Mouse (Mus musculus) bone marrow, adult 2 months (tissue): ENCODE data around the gene Setd5. TPM values are rescaled to one million over a fixed set of nuclear protein-coding genes. Genes with fewer than 3 reads are reported as not detected.

Experiments
- H3K27ac ChIP-seq: fragments of 200-500 bp; 2 replicates; pipeline ENCODE4 v1.5.1; 2012; ENCODE audit warnings: low read depth, mild to moderate bottlenecking, control low read depth, inconsistent platforms, low read length; ENCODE audit not compliant: control insufficient read depth, poor library complexity, insufficient read depth
- H3K4me1 ChIP-seq: fragments of 200-500 bp; 2 replicates; pipeline ENCODE4 v1.6.1; 2011; ENCODE audit warnings: low read length; ENCODE audit not compliant: control insufficient read depth, insufficient read depth
- H3K4me3 ChIP-seq: fragments of 200-500 bp; replicated peaks from 2 replicates; pipeline ENCODE3; 2011; ENCODE audit warnings: mild to moderate bottlenecking, low read depth, low read length, control low read depth; ENCODE audit not compliant: control insufficient read depth
- CTCF ChIP-seq: fragments of 200-500 bp; IDR thresholded peaks from 2 replicates; pipeline ENCODE4 v1.5.1; 2011; ENCODE audit warnings: low read length, control low read depth; ENCODE audit not compliant: control insufficient read depth, insufficient read depth
- POLR2A ChIP-seq: fragments of 200-500 bp; IDR thresholded peaks from 2 replicates; pipeline ENCODE4 v1.6.1; 2011; ENCODE audit warnings: low read depth, mild to moderate bottlenecking, control low read depth, low read length, borderline replicate concordance; ENCODE audit not compliant: control insufficient read depth
- WGBS: fragments of 180-500 bp; shearing (Covaris S2); methylation state at CpG from one replicate; pipeline ENCODE4 v1.1.7; 2018; 5-methylcytosine and 5-hydroxymethylcytosine counted together
- polyA plus RNA-seq: library from polyadenylated mRNA; stranded (reverse); fragments of >200 nt; gene quantifications from 2 replicates; pipeline ENCODE4 v1.2.4, GENCODE M21; 2011; ENCODE audit warnings: low replicate concordance; ENCODE audit not compliant: missing spikeins, insufficient read depth, insufficient read length

Setd5 gene
- polyA plus RNA-seq, 1 experiment: 45.1 TPM

GRCm38 (mm10) chr6:113036463-113037175 lies 40.5 kb upstream of the Setd5 start:
- Histone ChIP-seq H3K27ac (no peak overlapping the region), H3K4me1 (no peaks in the 10 kb centered on the region; the same call in 1 of the 2 replicates), H3K4me3 (no peak overlapping the region)
- no peak for TF ChIP-seq CTCF
- no peak for TF ChIP-seq POLR2A
- 75% methylated on average over 4 of the region's 4 CpGs for WGBS

- Histone ChIP-seq H3K27ac (no peak overlapping the region), H3K4me3 (no peak overlapping the region), H3K4me1 (no peaks in the 10 kb centered on the region; the same call in 1 of the 2 replicates)
- WGBS: 18% methylated on average over 19 of the region's 19 CpGs
- no peak for TF ChIP-seq POLR2A
- TF ChIP-seq CTCF: peak; percentile 96
Measured at GRCm38 (mm10) chr6:113037946-113038734, 39.0 kb upstream of the Setd5 start.

GRCm38 (mm10) chr6:113038735-113039058 lies 38.5 kb upstream of the Setd5 start:
- TF ChIP-seq CTCF: no peak
- TF ChIP-seq POLR2A: no peak
- H3K4me1 ChIP-seq: no peaks in the 10 kb centered on the region; the same call in 1 of the 2 replicates
- WGBS: 73% methylated on average over 5 of the region's 5 CpGs
- no peak overlapping the region for H3K4me3 ChIP-seq
- H3K27ac ChIP-seq: no peak overlapping the region

- TF ChIP-seq CTCF (no peak), POLR2A (no peak)
- Histone ChIP-seq H3K27ac (no peak overlapping the region), H3K4me3 (no peak overlapping the region), H3K4me1 (no peaks in the 10 kb centered on the region; the same call in 1 of the 2 replicates)
- 61% methylated on average over 2 of the region's 2 CpGs for WGBS
Measured at GRCm38 (mm10) chr6:113040319-113040718, 36.8 kb upstream of the Setd5 start.

GRCm38 (mm10) chr6:113041215-113041990 lies 35.8 kb upstream of the Setd5 start:
- H3K4me3 ChIP-seq: no peak overlapping the region
- TF ChIP-seq CTCF (no peak), POLR2A (no peak)
- no peaks in the 10 kb centered on the region; the same call in 1 of the 2 replicates for H3K4me1 ChIP-seq
- WGBS: 31% methylated on average over 11 of the region's 11 CpGs
- H3K27ac ChIP-seq: 0 out of 2 replicates have a peak overlapping the region, but pooled peaks have one; percentile 7

- Histone ChIP-seq H3K27ac (peak overlapping the region; percentile 80), H3K4me1 (no peaks in the 10 kb centered on the region; the same call in 1 of the 2 replicates), H3K4me3 (peak overlapping the region; percentile 84)
- WGBS: 0% methylated on average over 11 of the region's 11 CpGs
- TF ChIP-seq CTCF (no peak), POLR2A (no peak)
Measured at GRCm38 (mm10) chr6:113045575-113045974, 31.6 kb upstream of the Setd5 start.

- no peaks in the 10 kb centered on the region; the same call in 1 of the 2 replicates for H3K4me1 ChIP-seq
- H3K4me3 ChIP-seq: peak within 1 kb of the TSS; percentile 84
- TF ChIP-seq CTCF (no peak), POLR2A (peak; percentile 69)
- peak within 1 kb of the TSS; percentile 83 for H3K27ac ChIP-seq
- under 1% methylated on average over 59 of the region's 59 CpGs for WGBS
Measured at GRCm38 (mm10) chr6:113046041-113046975, 30.9 kb upstream of the Setd5 start, which contains the start of gene Thumpd3. Gene Thumpd3, plus strand, starts transcription at chr6:113046225.
